ENCODE assay signal across 26 mouse cellular contexts in genomic region chr19:3639561-3639960, GRCm38 (mm10). TPM values are rescaled to one million over a fixed set of nuclear protein-coding genes. Genes with fewer than 3 reads are reported as not detected.
DNase-seq lines count a peak whose midpoint lies in the region; ATAC-seq and TF ChIP-seq lines count a peak whose summit lies in the region.
"Had no signal": no experiment of that assay in that cellular context is flagged by ENCODE, and none has a peak within 500 bp of the region (broad histone marks: within the 10 kb centered on the region; RNA-seq: fewer than 3 reads in every experiment).

No protein-coding gene starts in this region.

- H3K36me3 ChIP-seq in heart, adult 2 months (ENCODE audit: control insufficient read depth, insufficient read depth, low read length), result peaks cover 3% of the 10 kb centered on the region
- H3K36me3 ChIP-seq in hindbrain, embryonic 10.5 days, result peaks cover 47% of the 10 kb centered on the region
- no peaks in the 10 kb centered on the region for H3K36me3 ChIP-seq in hindbrain, embryonic 11.5 days (ENCODE audit: control insufficient read depth, insufficient read depth, low read length)
- peaks cover 37% of the 10 kb centered on the region for H3K36me3 ChIP-seq in midbrain, embryonic 10.5 days
- no peaks in the 10 kb centered on the region for H3K36me3 ChIP-seq in midbrain, embryonic 15.5 days (replicated peaks)
- no peaks in the 10 kb centered on the region; the same call in 1 of the 2 replicates for H3K36me3 ChIP-seq in stomach, embryonic 16.5 days (ENCODE audit: control insufficient read depth, insufficient read depth, low read length)
- H3K36me3 ChIP-seq: forebrain, embryonic 15.5 days; G1E; hindbrain, embryonic 13.5 days; neural tube, embryonic 15.5 days had no signal

- no peak for TF ChIP-seq CTCF in heart, adult 2 months (IDR thresholded peaks at IDR 0.05)

- no peak overlapping the region for H3K4me2 ChIP-seq in hindbrain, embryonic 11.5 days (replicated peaks; ENCODE audit: low read depth, low read length)
- no peak overlapping the region for H3K4me2 ChIP-seq in midbrain, embryonic 15.5 days
- no peak overlapping the region for H3K4me2 ChIP-seq in stomach, embryonic 16.5 days (ENCODE audit: low read depth, low read length)
- H3K4me2 ChIP-seq: embryonic facial prominence, embryonic 12.5 days; forebrain, embryonic 15.5 days; hindbrain, embryonic 13.5 days; limb, embryonic 15.5 days; liver, embryonic 15.5 days; midbrain, embryonic 11.5 days; neural tube, embryonic 15.5 days had no signal

- peak overlapping the region; percentile 84; the same call in 1 of the 2 replicates for H3K27ac ChIP-seq in heart, adult 2 months
- peak overlapping the region; percentile 72 for H3K27ac ChIP-seq in hindbrain, embryonic 10.5 days
- no peak overlapping the region for H3K27ac ChIP-seq in hindbrain, embryonic 11.5 days (ENCODE audit: low read depth, low read length)
- peak overlapping the region; percentile 33 for H3K27ac ChIP-seq in midbrain, embryonic 10.5 days (replicated peaks)
- no peak overlapping the region for H3K27ac ChIP-seq in midbrain, embryonic 15.5 days
- peak overlapping the region; percentile 86; the same call in 1 of the 2 replicates for H3K27ac ChIP-seq in stomach, embryonic 16.5 days (ENCODE audit: low read length)
- H3K27ac ChIP-seq: liver, embryonic 15.5 days had no signal

- no peaks in the 10 kb centered on the region for H3K79me2 ChIP-seq in heart, adult 2 months (replicated peaks; ENCODE audit: control insufficient read depth, insufficient read depth, low read length)

- H3K9ac ChIP-seq in heart, adult 2 months (ENCODE audit: low read depth, low read length), result no peak overlapping the region
- H3K9ac ChIP-seq in hindbrain, embryonic 11.5 days (ENCODE audit: low read depth, low read length), result no peak overlapping the region
- no peak overlapping the region for H3K9ac ChIP-seq in midbrain, embryonic 15.5 days
- no peak overlapping the region for H3K9ac ChIP-seq in stomach, embryonic 16.5 days (ENCODE audit: low read length)
- H3K9ac ChIP-seq: embryonic facial prominence, embryonic 12.5 days; forebrain, embryonic 15.5 days; hindbrain, embryonic 13.5 days; limb, embryonic 15.5 days; liver, embryonic 15.5 days; neural tube, embryonic 15.5 days had no signal

- no peak for TF ChIP-seq POLR2A in heart, adult 2 months (IDR thresholded peaks at IDR 0.05; ENCODE audit: insufficient read depth, low read depth, low read length)

- no peak for ATAC-seq in hindbrain, embryonic 11.5 days (ENCODE audit: low FRiP score)
- ATAC-seq in midbrain, embryonic 15.5 days (replicated peaks), result no peak
- ATAC-seq in stomach, embryonic 16.5 days (ENCODE audit: insufficient read depth, low FRiP score), result no peak

- no peaks in the 10 kb centered on the region for H3K27me3 ChIP-seq in heart, adult 2 months (ENCODE audit: control insufficient read depth, insufficient read depth, low read length)
- H3K27me3 ChIP-seq in hindbrain, embryonic 10.5 days (ENCODE audit: insufficient read depth, poor library complexity, severe bottlenecking), result no peaks in the 10 kb centered on the region
- H3K27me3 ChIP-seq in hindbrain, embryonic 11.5 days (ENCODE audit: control insufficient read depth, insufficient read depth, low read length), result no peaks in the 10 kb centered on the region
- no peaks in the 10 kb centered on the region for H3K27me3 ChIP-seq in midbrain, embryonic 10.5 days (ENCODE audit: low read depth, poor library complexity, severe bottlenecking)
- H3K27me3 ChIP-seq in midbrain, embryonic 15.5 days (replicated peaks), result no peaks in the 10 kb centered on the region
- no peaks in the 10 kb centered on the region for H3K27me3 ChIP-seq in stomach, embryonic 16.5 days (ENCODE audit: control insufficient read depth, insufficient read depth, low read length)
- H3K27me3 ChIP-seq: embryonic facial prominence, embryonic 12.5 days; forebrain, embryonic 15.5 days; hindbrain, embryonic 13.5 days; limb, embryonic 15.5 days; liver, embryonic 15.5 days; neural tube, embryonic 15.5 days; Patski had no signal

- 79% methylated on average over 7 of the region's 7 CpGs for WGBS in heart, adult 2 months
- 93% methylated on average over 7 of the region's 7 CpGs for WGBS in hindbrain, embryonic 10.5 days
- WGBS in hindbrain, embryonic 11.5 days, result 89% methylated on average over 7 of the region's 7 CpGs
- 92% methylated on average over 7 of the region's 7 CpGs for WGBS in midbrain, embryonic 10.5 days
- 90% methylated on average over 7 of the region's 7 CpGs for WGBS in midbrain, embryonic 15.5 days
- WGBS in stomach, embryonic 16.5 days, result 84% methylated on average over 7 of the region's 7 CpGs

- no peak for DNase-seq in heart, adult 2 months
- DNase-seq in heart, postnatal 36 days, result no peak
- DNase-seq in hindbrain, embryonic 10.5 days (ENCODE audit: low spot score), result no peak
- DNase-seq in hindbrain, embryonic 11.5 days (ENCODE audit: low spot score), result no peak
- no peak for DNase-seq in midbrain, embryonic 10.5 days (ENCODE audit: low spot score)
- DNase-seq: adrenal gland, postnatal 36 days; B cell, adult 2 months; cerebellum, adult 11-12 months; cerebellum, postnatal 10 days; gastrocnemius, postnatal 10 days; kidney, adult 11 months; kidney, postnatal 36 days; layer of hippocampus, postnatal 36 days; right cerebral cortex, adult 18-20 months; right cerebral cortex, postnatal 4 days had no signal

- TF ChIP-seq EP300 in heart, adult 2 months (IDR thresholded peaks at IDR 0.05; ENCODE audit: insufficient read depth, low read depth, low read length), result no peak

- intact Hi-C loops in heart, adult 2 months (cut with DNase I), result no loop called here
- intact Hi-C loops in heart, postnatal 36 days (cut with DNase I), result no loop called here

- H3K4me3 ChIP-seq in heart, adult 2 months, result no peak overlapping the region
- no peak overlapping the region for H3K4me3 ChIP-seq in hindbrain, embryonic 10.5 days
- no peak overlapping the region for H3K4me3 ChIP-seq in hindbrain, embryonic 11.5 days (ENCODE audit: low read depth, low read length)
- no peak overlapping the region for H3K4me3 ChIP-seq in midbrain, embryonic 10.5 days
- no peak overlapping the region for H3K4me3 ChIP-seq in midbrain, embryonic 15.5 days
- H3K4me3 ChIP-seq in stomach, embryonic 16.5 days (replicated peaks; ENCODE audit: low read length), result no peak overlapping the region
- H3K4me3 ChIP-seq: embryonic facial prominence, embryonic 12.5 days; forebrain, embryonic 15.5 days; hindbrain, embryonic 13.5 days; limb, embryonic 15.5 days; liver, embryonic 15.5 days; neural tube, embryonic 15.5 days had no signal

- peaks cover 46% of the 10 kb centered on the region for H3K4me1 ChIP-seq in heart, adult 2 months (ENCODE audit: control insufficient read depth, insufficient read depth, low read length)
- peaks cover 71% of the 10 kb centered on the region for H3K4me1 ChIP-seq in hindbrain, embryonic 10.5 days (replicated peaks)
- H3K4me1 ChIP-seq in hindbrain, embryonic 11.5 days (replicated peaks; ENCODE audit: control insufficient read depth, insufficient read depth, low read length), result peaks cover 11% of the 10 kb centered on the region; the same call in 1 of the 2 replicates
- peaks cover 26% of the 10 kb centered on the region for H3K4me1 ChIP-seq in midbrain, embryonic 10.5 days
- H3K4me1 ChIP-seq in midbrain, embryonic 15.5 days, result peaks cover 22% of the 10 kb centered on the region
- peaks cover 29% of the 10 kb centered on the region for H3K4me1 ChIP-seq in stomach, embryonic 16.5 days (ENCODE audit: control insufficient read depth, insufficient read depth, low read length)

- no peaks in the 10 kb centered on the region for H3K9me3 ChIP-seq in hindbrain, embryonic 10.5 days
- no peaks in the 10 kb centered on the region for H3K9me3 ChIP-seq in hindbrain, embryonic 11.5 days (ENCODE audit: control insufficient read depth, low read length)
- no peaks in the 10 kb centered on the region for H3K9me3 ChIP-seq in midbrain, embryonic 10.5 days (replicated peaks)
- no peaks in the 10 kb centered on the region for H3K9me3 ChIP-seq in midbrain, embryonic 15.5 days
- no peaks in the 10 kb centered on the region for H3K9me3 ChIP-seq in stomach, embryonic 16.5 days (replicated peaks; ENCODE audit: control insufficient read depth, low read length)
- H3K9me3 ChIP-seq: embryonic facial prominence, embryonic 12.5 days; forebrain, embryonic 15.5 days; G1E; hindbrain, embryonic 13.5 days; limb, embryonic 15.5 days; liver, embryonic 15.5 days; neural tube, embryonic 15.5 days had no signal

RNA-seq across cellular contexts. Expression of gene Lrp5, which starts 46.8 kb away (rescaled TPM):
- 10 to 100 TPM; 52.2 to 56.5 TPM for total RNA-seq in heart, adult 2 months (2021)
- polyA plus RNA-seq in heart, adult 2 months (2012; rRNA removed), result 35.0 and 36.3 TPM in 2 replicates
- 10 to 100 TPM; 51.3 to 60.3 TPM for total RNA-seq in heart, postnatal 36 days (2021)
- polyA plus RNA-seq in hindbrain, embryonic 10.5 days (2016; fragmentation: Nextera tagmentation; extraction: Ambion mirVana), result 3.1 and 3.5 TPM in 2 replicates
- 3.0 and 5.1 TPM in 2 replicates for polyA plus RNA-seq in hindbrain, embryonic 11.5 days (2014; fragmentation: Nextera tagmentation; extraction: Ambion mirVana)
- 2.3 and 2.5 TPM in 2 replicates for polyA plus RNA-seq in midbrain, embryonic 10.5 days (2016; fragmentation: Nextera tagmentation; extraction: Ambion mirVana)
- 1.1 and 1.4 TPM in 2 replicates for polyA plus RNA-seq in midbrain, embryonic 15.5 days (2015; fragmentation: Nextera tagmentation; extraction: Ambion mirVana)
- 5.0 and 5.5 TPM in 2 replicates for polyA plus RNA-seq in stomach, embryonic 16.5 days (2015; fragmentation: Nextera tagmentation; extraction: Ambion mirVana)

Comparison
In these comparisons a context has a peak if more than half of its experiments do, and no peak if none do; other contexts are left out.
1. H3K27ac ChIP-seq: peak in heart, adult 2 months (single experiment), hindbrain, embryonic 10.5 days (single experiment), midbrain, embryonic 10.5 days (single experiment) and stomach, embryonic 16.5 days (single experiment); none in hindbrain, embryonic 11.5 days (single experiment) and midbrain, embryonic 15.5 days (single experiment).